Mouse (Mus musculus) cerebellum, adult 2 months (tissue): ENCODE data around the gene Tmem216. TPM values are rescaled to one million over a fixed set of nuclear protein-coding genes. Genes with fewer than 3 reads are reported as not detected.
A peak's percentile ranks its signal among the peaks of the same experiment; 100 is the strongest.

Experiments
- DNase-seq, 2 experiments: peaks; one replicate each; pipeline ENCODE4 v3.0.0; 2021
- H3K27ac ChIP-seq: fragments of 200-500 bp; 2 replicates; pipeline ENCODE4 v1.5.1; 2012; ENCODE audit warnings: low read length, control low read depth, inconsistent platforms; ENCODE audit not compliant: insufficient read depth
- H3K27me3 ChIP-seq: fragments of 200-500 bp; 2 replicates; pipeline ENCODE4 v1.6.1; 2012; ENCODE audit warnings: inconsistent platforms, mild to moderate bottlenecking, low read length, moderate library complexity; ENCODE audit not compliant: control insufficient read depth, insufficient read depth
- H3K4me1 ChIP-seq: fragments of 200-500 bp; 2 replicates; pipeline ENCODE4 v1.6.1; 2011; ENCODE audit warnings: low read length; ENCODE audit not compliant: control insufficient read depth, insufficient read depth
- H3K4me3 ChIP-seq: fragments of 200-500 bp; replicated peaks from 2 replicates; pipeline ENCODE3; 2011; ENCODE audit warnings: mild to moderate bottlenecking, low read depth, low read length, control low read depth; ENCODE audit not compliant: insufficient read depth
- CTCF ChIP-seq: fragments of 200-500 bp; IDR thresholded peaks from 2 replicates; pipeline ENCODE4 v1.5.1; 2011; ENCODE audit warnings: low read depth, mild to moderate bottlenecking, control low read depth, low read length, moderate library complexity, borderline replicate concordance; ENCODE audit not compliant: insufficient read depth
- POLR2A ChIP-seq: fragments of 200-500 bp; IDR thresholded peaks from 2 replicates; pipeline ENCODE4 v1.6.1; 2011; ENCODE audit warnings: low read length, control low read depth, borderline replicate concordance; ENCODE audit not compliant: insufficient read depth
- WGBS: fragments of 180-500 bp; shearing (Covaris S2); methylation state at CpG from one replicate; pipeline ENCODE4 v1.1.7; 2018; 5-methylcytosine and 5-hydroxymethylcytosine counted together
- polyA plus RNA-seq: library from polyadenylated mRNA; depleted of rRNA; stranded (reverse); fragments of >200 nt; gene quantifications from 2 replicates; pipeline ENCODE4 v1.2.3, GENCODE M21; 2012

Gene Tmem216
- polyA plus RNA-seq, 1 experiment = 20.8 TPM

DNA sequence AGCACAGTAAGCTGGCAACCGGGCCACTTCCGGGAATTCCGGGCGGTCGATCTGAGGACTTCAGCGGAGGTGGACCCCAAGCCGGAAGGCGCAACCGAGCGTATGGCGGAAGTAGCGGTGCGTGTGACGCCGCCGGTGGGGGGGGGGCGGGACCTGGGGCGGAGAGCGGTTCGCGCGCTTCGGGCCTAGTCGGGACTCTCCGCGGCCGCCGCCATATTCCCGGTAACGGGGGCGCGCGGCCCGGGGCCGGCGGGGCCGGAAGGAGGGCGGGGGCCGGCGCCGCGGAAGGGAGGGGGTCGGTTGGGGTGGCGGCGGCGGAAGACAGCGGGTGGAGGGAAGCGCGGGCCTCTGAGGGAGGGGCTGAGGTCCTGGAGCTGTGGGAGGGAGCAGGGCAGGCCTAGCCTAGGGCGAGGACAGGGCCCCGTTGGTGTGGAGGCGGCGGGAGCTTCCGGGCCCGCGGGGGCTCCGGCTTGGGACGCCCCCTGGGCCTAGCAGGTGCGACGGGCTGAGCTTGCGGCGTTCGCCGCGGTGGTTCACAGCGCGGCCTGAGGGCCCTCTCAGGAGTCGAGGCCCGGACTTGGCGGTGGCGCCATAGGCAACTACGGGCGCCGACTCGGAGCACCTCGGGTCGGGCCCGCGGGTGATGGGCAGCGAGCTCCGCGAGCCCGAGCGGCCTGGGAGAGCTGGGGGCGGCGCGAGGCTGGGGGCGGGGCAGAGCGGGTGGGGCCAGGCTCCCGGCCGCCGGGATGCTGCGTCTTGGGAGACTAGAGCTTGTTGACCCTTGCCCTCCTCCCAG, 30.7 kb downstream of the Tmem216 start, which contains the start of gene Cpsf7:
Gene Cpsf7 (plus strand): TSS at position 161 of the 796 bp plus-strand sequence.
- WGBS = under 1% methylated on average over 82 of the region's 93 CpGs
- TF ChIP-seq POLR2A (peak; percentile 47; the same call in 1 of the 2 replicates), CTCF (no peak)

DNA sequence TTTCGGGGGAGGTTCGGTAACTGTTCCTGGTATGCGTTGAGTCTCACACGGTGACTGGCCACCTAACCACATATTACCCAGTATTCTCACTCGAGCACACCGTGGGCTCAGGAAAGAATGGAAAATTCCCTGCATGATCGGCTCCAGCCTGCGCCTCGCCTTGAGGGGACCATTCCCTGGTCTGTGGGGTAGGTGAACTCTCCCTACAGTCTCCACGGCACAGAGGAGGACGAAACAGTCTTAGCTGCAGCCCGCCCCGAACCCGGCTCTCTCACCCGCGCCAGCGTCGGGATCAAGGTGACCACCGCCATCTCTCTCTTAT, 31.3 kb downstream of the Tmem216 start:
- DNase-seq = no peak
- peak overlapping the region; percentile 92 for H3K4me3 ChIP-seq
- H3K27me3 ChIP-seq = no peaks in the 10 kb centered on the region
- no peak for TF ChIP-seq CTCF
- no peak for TF ChIP-seq POLR2A
- peak overlapping the region; percentile 86 for H3K27ac ChIP-seq
- whole genome bisulfite sequencing = under 1% methylated on average over 19 of the region's 19 CpGs
- H3K4me1 ChIP-seq = no peaks in the 10 kb centered on the region

More for the DNA sequence above, 30.7 kb downstream of the Tmem216 start, which contains the start of gene Cpsf7:
- Histone ChIP-seq H3K4me3 (peak within 1 kb of the TSS; percentile 92), H3K27me3 (no peaks in the 10 kb centered on the region), H3K27ac (peak within 1 kb of the TSS; percentile 86), H3K4me1 (no peaks in the 10 kb centered on the region)
- peak; percentile 89 to 92 for DNase-seq

DNA sequence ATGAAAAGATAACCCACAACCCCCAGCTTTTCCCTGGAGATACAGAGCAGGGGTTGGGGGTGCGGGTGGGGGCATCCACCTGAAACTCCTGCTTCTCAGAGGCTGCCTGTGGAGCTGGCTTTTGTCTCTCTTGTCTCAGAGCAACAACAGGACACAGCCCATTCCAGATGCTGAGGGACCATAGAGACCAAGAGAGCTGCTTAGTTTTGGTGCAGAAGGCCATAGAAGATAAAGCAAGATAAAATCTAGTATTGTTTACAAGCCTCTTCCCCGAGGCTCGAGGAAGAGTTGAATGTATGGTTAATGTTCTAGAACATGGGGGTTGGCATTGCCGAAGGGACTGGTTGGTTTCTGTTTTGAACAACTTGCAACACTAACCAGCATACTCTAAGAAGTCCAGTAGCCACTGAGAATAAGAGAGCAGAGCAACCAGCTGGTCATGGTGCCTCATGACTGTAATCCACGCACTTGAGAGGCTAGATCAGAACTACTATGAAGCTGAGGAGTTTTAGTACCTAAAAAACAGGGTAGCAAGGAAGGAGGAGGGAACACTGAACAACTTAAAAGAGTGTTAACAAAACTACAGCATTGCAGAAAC, 32.5 kb downstream of the Tmem216 start:
- no peak for TF ChIP-seq POLR2A
- no peak for TF ChIP-seq CTCF
- Histone ChIP-seq H3K27ac (no peak overlapping the region), H3K4me3 (no peak overlapping the region), H3K4me1 (no peaks in the 10 kb centered on the region), H3K27me3 (no peaks in the 10 kb centered on the region)
- DNase-seq = no peak
- 84% methylated on average over 5 of the region's 5 CpGs for WGBS

DNA sequence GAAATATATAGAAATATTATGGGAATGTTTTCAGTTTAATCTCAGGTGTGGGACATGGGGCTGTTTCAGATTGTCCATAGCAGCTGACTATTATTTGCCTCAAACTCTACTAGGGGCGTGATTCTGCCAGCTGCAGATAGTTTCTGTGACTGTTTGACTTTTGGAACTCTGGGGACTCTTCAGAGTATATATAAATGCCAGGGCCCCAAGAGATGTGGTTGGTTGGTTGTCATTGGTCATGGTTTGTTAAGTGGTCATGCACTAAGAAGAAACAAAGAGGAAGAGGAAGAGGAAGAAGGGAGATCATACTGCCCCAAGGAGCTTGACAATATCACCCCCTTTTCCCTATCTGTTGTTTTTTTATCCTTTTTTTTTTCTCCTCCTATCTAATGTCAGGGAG, 34.1 kb downstream of the Tmem216 start:
- no peak overlapping the region for H3K4me3 ChIP-seq
- no peaks in the 10 kb centered on the region for H3K27me3 ChIP-seq
- no peak overlapping the region for H3K27ac ChIP-seq
- DNase-seq = no peak
- H3K4me1 ChIP-seq = no peaks in the 10 kb centered on the region
- WGBS = 68% methylated on average over 1 of the region's 1 CpGs
- TF ChIP-seq CTCF (no peak), POLR2A (no peak)

DNA sequence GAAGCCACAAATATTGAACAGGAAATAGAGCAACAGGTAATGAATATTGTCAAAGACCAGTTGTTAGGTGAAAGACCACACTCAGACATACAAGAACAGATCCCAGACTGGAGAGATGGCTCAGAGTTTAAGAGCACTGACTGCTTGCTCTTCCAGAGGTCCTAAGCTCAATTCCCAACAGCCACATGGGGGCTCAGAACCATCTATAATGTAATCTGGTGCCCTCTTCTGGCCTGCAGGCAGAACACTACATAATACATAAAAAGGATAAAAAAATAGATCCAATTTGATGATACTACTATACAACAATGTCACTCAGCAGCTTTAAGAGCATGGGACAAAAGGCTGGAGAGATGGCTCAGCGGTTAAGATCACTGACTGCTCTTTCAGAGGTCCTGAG, 35.7 kb downstream of the Tmem216 start:
- TF ChIP-seq POLR2A (no peak), CTCF (no peak)
- H3K27ac ChIP-seq = no peak overlapping the region
- WGBS = 37% methylated on average over 1 of the region's 1 CpGs
- H3K4me1 ChIP-seq = no peaks in the 10 kb centered on the region
- no peak for DNase-seq
- no peaks in the 10 kb centered on the region for H3K27me3 ChIP-seq
- H3K4me3 ChIP-seq = no peak overlapping the region

DNA sequence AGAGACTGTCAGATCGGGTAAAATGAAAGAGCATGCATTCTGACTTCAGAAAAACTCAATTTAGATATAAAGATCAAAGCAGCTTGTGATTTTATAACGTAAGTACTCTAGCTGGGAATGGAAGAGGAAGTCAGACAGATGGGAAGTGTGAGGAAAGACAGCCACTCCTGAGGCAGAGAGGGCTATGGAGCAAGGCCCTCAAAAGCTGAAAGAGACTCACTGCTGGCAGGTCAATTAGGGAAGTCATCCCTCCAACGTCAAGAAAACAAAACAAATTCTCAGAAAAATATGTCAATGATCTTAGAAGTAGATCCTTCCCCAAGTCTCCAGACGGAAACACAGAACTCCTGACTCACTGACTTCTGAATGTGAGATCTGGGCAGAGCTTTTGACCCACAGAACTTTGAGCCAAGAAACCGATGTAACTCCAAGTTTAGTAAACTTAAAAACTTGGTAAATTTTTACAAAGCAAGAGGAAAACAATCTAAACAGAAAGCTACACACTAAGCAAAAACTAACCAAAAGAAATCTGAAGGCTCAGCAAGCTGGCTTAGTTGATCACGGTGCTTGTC, 45.2 kb downstream of the Tmem216 start:
- no peak for DNase-seq
- Histone ChIP-seq H3K27me3 (no peaks in the 10 kb centered on the region), H3K4me3 (no peak overlapping the region), H3K4me1 (no peaks in the 10 kb centered on the region), H3K27ac (no peak overlapping the region)
- TF ChIP-seq POLR2A = no peak
- no peak for TF ChIP-seq CTCF
- 81% methylated on average over 6 of the region's 6 CpGs for WGBS

DNA sequence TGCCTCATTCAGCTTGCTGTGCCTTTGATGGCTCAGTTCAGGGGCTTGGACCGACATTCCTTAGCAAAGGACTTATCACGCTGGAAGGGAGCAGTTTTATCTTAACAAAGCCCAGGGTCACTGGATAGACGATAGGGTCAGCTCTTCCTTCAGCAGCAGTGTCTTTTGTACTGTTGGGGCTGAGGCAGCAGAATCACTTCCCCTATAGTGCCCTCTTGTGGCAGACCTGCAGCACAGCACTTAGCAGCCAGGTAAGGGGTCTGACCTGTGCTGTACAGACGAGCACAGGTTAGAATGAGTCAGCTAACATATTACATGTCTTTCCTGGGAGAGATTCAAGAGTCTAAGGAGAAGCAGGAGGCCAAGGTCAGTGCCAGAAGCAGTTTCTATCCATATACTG, 53.5 kb downstream of the Tmem216 start:
- DNase-seq = peak; percentile 29 to 44
- WGBS = 3% methylated on average over 4 of the region's 4 CpGs
- TF ChIP-seq CTCF = peak; percentile 86
- TF ChIP-seq POLR2A = no peak

DNA sequence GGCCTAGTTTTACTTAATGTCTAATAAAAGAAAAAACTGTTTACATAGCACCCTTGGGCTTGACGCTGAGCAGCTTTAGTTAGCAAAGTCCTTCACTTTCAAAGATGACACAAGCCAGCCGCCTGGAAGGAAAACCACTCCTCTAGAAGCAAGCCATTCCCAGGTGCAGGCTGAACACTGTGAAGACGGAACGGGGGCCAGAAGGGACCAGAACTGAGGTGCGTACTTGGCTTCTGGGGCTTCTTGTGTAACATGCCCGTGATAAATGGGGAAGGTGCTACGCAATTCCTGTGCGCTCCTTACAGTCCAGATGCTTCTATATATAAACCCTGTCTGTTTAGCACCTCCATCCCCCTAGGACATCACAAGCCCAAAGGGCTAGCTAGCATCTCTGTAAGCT, 55.5 kb downstream of the Tmem216 start:
- H3K4me3 ChIP-seq = no peak overlapping the region
- no peak for TF ChIP-seq POLR2A
- 79% methylated on average over 8 of the region's 8 CpGs for WGBS
- no peak for DNase-seq
- H3K27me3 ChIP-seq = no peaks in the 10 kb centered on the region
- H3K4me1 ChIP-seq = peaks cover 3% of the 10 kb centered on the region; the same call in 1 of the 2 replicates
- no peak overlapping the region for H3K27ac ChIP-seq

More for the DNA sequence above, 53.5 kb downstream of the Tmem216 start:
- no peaks in the 10 kb centered on the region for H3K27me3 ChIP-seq
- no peak overlapping the region for H3K4me3 ChIP-seq
- no peak overlapping the region for H3K27ac ChIP-seq
- H3K4me1 ChIP-seq = peaks cover 3% of the 10 kb centered on the region; the same call in 1 of the 2 replicates
